ENCODE assay signal across 1 mouse cellular context in genomic region chr5:114824197-114824596, GRCm38 (mm10).
TF ChIP-seq lines count a peak whose summit lies in the region.

No protein-coding gene starts in this region.

TF ChIP-seq in ES-E14, 5 proteins besides CTCF, POLR2A, EP300 and RAD21:
- TF ChIP-seq HCFC1 (IDR thresholded peaks at IDR 0.05; ENCODE audit: borderline replicate concordance, insufficient read depth, low read length), result peak; percentile 20; the same call in 1 of the 2 replicates
- TF ChIP-seq ZNF384 (IDR thresholded peaks at IDR 0.05; ENCODE audit: low read depth, low read length), result no peak
